Mouse (Mus musculus): ENCODE results near the gene Slc1a2. TPM values are rescaled to one million over a fixed set of nuclear protein-coding genes. Genes with fewer than 3 reads are reported as not detected.

Slc1a2 gene
- total RNA-seq, 2 experiments from 2014 or later = 0.03 to 0.08 TPM

GRCm38 (mm10) chr2:102712049-102712448 lies 53.6 kb downstream of the Slc1a2 start:
- no peak for DNase-seq

GRCm38 (mm10) chr2:102712678-102713628 lies 54.5 kb downstream of the Slc1a2 start:
- intact Hi-C loops (cut with DNase I) = no loop called here
- DNase-seq = no peak

More at GRCm38 (mm10) chr2:102712049-102712448, 53.6 kb downstream of the Slc1a2 start:
- intact Hi-C loops (cut with DNase I) = no loop called here

- no peak for DNase-seq
- intact Hi-C loops (cut with DNase I) = no loop called here
Measured at GRCm38 (mm10) chr2:102714320-102714719, 55.9 kb downstream of the Slc1a2 start.

GRCm38 (mm10) chr2:102715754-102716153 lies 57.3 kb downstream of the Slc1a2 start:
- DNase-seq = no peak
- intact Hi-C loops (cut with DNase I) = no loop called here

GRCm38 (mm10) chr2:102721859-102722258 lies 63.4 kb downstream of the Slc1a2 start:
- no peak for DNase-seq
- intact Hi-C loops (cut with DNase I) = no loop called here

GRCm38 (mm10) chr2:102725054-102725453 lies 66.6 kb downstream of the Slc1a2 start:
- DNase-seq = no peak

GRCm38 (mm10) chr2:102730386-102730785 lies 71.9 kb downstream of the Slc1a2 start:
- intact Hi-C loops (cut with DNase I) = no loop called here
- DNase-seq = no peak

More at GRCm38 (mm10) chr2:102725054-102725453, 66.6 kb downstream of the Slc1a2 start:
- intact Hi-C loops (cut with DNase I) = no loop called here

- DNase-seq = no peak
- intact Hi-C loops (cut with DNase I) = no loop called here
Measured at GRCm38 (mm10) chr2:102730788-102731187, 72.3 kb downstream of the Slc1a2 start.

- intact Hi-C loops (cut with DNase I) = no loop called here
- no peak for DNase-seq
Measured at GRCm38 (mm10) chr2:102733128-102733527, 74.7 kb downstream of the Slc1a2 start.

- DNase-seq = no peak
Measured at GRCm38 (mm10) chr2:102734055-102734454, 75.6 kb downstream of the Slc1a2 start.

GRCm38 (mm10) chr2:102735031-102735430 lies 76.6 kb downstream of the Slc1a2 start:
- DNase-seq = no peak
- intact Hi-C loops (cut with DNase I) = no loop called here

More at GRCm38 (mm10) chr2:102734055-102734454, 75.6 kb downstream of the Slc1a2 start:
- intact Hi-C loops (cut with DNase I) = no loop called here

GRCm38 (mm10) chr2:102735811-102736210 lies 77.4 kb downstream of the Slc1a2 start:
- intact Hi-C loops (cut with DNase I) = no loop called here
- DNase-seq = no peak

- intact Hi-C loops (cut with DNase I) = no loop called here
- no peak for DNase-seq
Measured at GRCm38 (mm10) chr2:102736490-102736889, 78.0 kb downstream of the Slc1a2 start.

- DNase-seq = no peak
- intact Hi-C loops (cut with DNase I) = no loop called here
Measured at GRCm38 (mm10) chr2:102738852-102739251, 80.4 kb downstream of the Slc1a2 start.

GRCm38 (mm10) chr2:102742685-102743084 lies 84.2 kb downstream of the Slc1a2 start:
- DNase-seq = no peak
- intact Hi-C loops (cut with DNase I) = no loop called here

- peak; percentile 49 to 54 for DNase-seq
- intact Hi-C loops (cut with DNase I) = loop anchor here (2.0 kb wide), 2 partner anchors 61 to 275 kb away; no protein-coding TSS in a partner anchor
Measured at GRCm38 (mm10) chr2:102743918-102744696, 85.6 kb downstream of the Slc1a2 start.

GRCm38 (mm10) chr2:102745259-102745906 lies 86.9 kb downstream of the Slc1a2 start:
- peak; percentile 36 to 48 for DNase-seq
- intact Hi-C loops (cut with DNase I) = loop anchor here (2.0 kb wide), 2 partner anchors 59 to 273 kb away; no protein-coding TSS in a partner anchor

GRCm38 (mm10) chr2:102747758-102748157 lies 89.3 kb downstream of the Slc1a2 start:
- no peak for DNase-seq
- intact Hi-C loops (cut with DNase I) = no loop called here

GRCm38 (mm10) chr2:102749926-102750325 lies 91.5 kb downstream of the Slc1a2 start:
- DNase-seq = no peak
- intact Hi-C loops (cut with DNase I) = no loop called here

- no peak for DNase-seq
- intact Hi-C loops (cut with DNase I) = no loop called here
Measured at GRCm38 (mm10) chr2:102751846-102752245, 93.4 kb downstream of the Slc1a2 start.
